Mouse (Mus musculus) heart, postnatal 0 days (tissue): ENCODE measurements around the gene Tmem273. TPM values are rescaled to one million over a fixed set of nuclear protein-coding genes. Genes with fewer than 3 reads are reported as not detected.

Source experiments
- ATAC-seq: fragments of 200-750 bp; cut with Nextera tagmentation; 2 replicates; pipeline ENCODE4 v1.8.0; 2017; ENCODE audit warnings: low read depth, moderate number of reproducible peaks, moderate library complexity; ENCODE audit not compliant: insufficient read depth
- DNase-seq: peaks from one replicate; pipeline ENCODE4 v3.0.0-alpha.2; 2016; ENCODE audit warnings: low spot score
- H3K27ac ChIP-seq: fragments of 300-500 bp; sonication (generic); 2 replicates; pipeline ENCODE4 v1.5.1; 2014; ENCODE audit warnings: low read depth, mild to moderate bottlenecking
- H3K27me3 ChIP-seq: fragments of 300-500 bp; sonication (generic); 2 replicates; pipeline ENCODE4 v1.6.1; 2014; ENCODE audit warnings: low read length, mixed read lengths; ENCODE audit not compliant: control insufficient read depth, insufficient read depth
- H3K36me3 ChIP-seq: fragments of 300-500 bp; sonication (generic); replicated peaks from 2 replicates; pipeline ENCODE4 v1.6.1; 2014; ENCODE audit warnings: low read length, mixed read lengths; ENCODE audit not compliant: control insufficient read depth, insufficient read depth
- H3K4me1 ChIP-seq: fragments of 300-500 bp; sonication (generic); 2 replicates; pipeline ENCODE4 v1.6.1; 2014; ENCODE audit warnings: antibody characterized with exemption; ENCODE audit not compliant: control insufficient read depth, insufficient read depth
- H3K4me2 ChIP-seq: fragments of 300-500 bp; sonication (generic); 2 replicates; pipeline ENCODE4 v1.6.1; 2014; ENCODE audit warnings: low read depth, mild to moderate bottlenecking, low read length, moderate library complexity
- H3K4me3 ChIP-seq: fragments of 300-500 bp; sonication (generic); 2 replicates; pipeline ENCODE4 v1.5.1; 2014; ENCODE audit warnings: low read depth, low read length
- H3K9ac ChIP-seq: fragments of 300-500 bp; sonication (generic); replicated peaks from 2 replicates; pipeline ENCODE4 v1.6.1; 2014; ENCODE audit warnings: low read depth, low read length, mixed read lengths
- H3K9me3 ChIP-seq: fragments of 300-500 bp; sonication (generic); replicated peaks from 2 replicates; pipeline ENCODE4 v1.6.1; 2016; ENCODE audit warnings: low read length; ENCODE audit not compliant: control insufficient read depth
- CTCF ChIP-seq: IDR thresholded peaks from 2 replicates; pipeline ENCODE4 v1.5.1; 2016; ENCODE audit warnings: antibody characterized with exemption, control low read depth, low read depth
- EP300 ChIP-seq: IDR thresholded peaks from 2 replicates; pipeline ENCODE4 v1.6.1; 2016; ENCODE audit warnings: antibody characterized with exemption, low read depth
- WGBS: fragments of 180-500 bp; shearing (Covaris S2); extraction: QIAGEN DNeasy Blood & Tissue Kit; methylation state at CpG from one replicate; pipeline ENCODE4 v1.1.7; 2014; 5-methylcytosine and 5-hydroxymethylcytosine counted together
- polyA plus RNA-seq: library from polyadenylated mRNA; unstranded; fragments of >200 nt; fragmentation: Nextera tagmentation; extraction: Ambion mirVana; gene quantifications from 2 replicates; pipeline ENCODE4 v1.2.1, GENCODE M21; 2015
- total RNA-seq: library from RNA; depleted of rRNA; stranded (reverse); fragments of >200 nt; gene quantifications from 2 replicates; pipeline ENCODE4 v1.2.3, GENCODE M21; 2014; ENCODE audit warnings: low replicate concordance

Gene Tmem273
- total and polyA plus RNA-seq, 2 experiments from 2014 or later: 0.27 to 0.42 TPM

GRCm38 (mm10) chr14:32823861-32824260 lies 38.1 kb downstream of the Tmem273 start:
- no peaks in the 10 kb centered on the region for H3K27me3 ChIP-seq
- no peak overlapping the region for H3K4me2 ChIP-seq
- ATAC-seq (no peak), DNase-seq (no peak)
- TF ChIP-seq EP300: no peak
- TF ChIP-seq CTCF: no peak
- H3K4me3 ChIP-seq: no peak overlapping the region
- no peak overlapping the region for H3K27ac ChIP-seq
- H3K9me3 ChIP-seq: no peaks in the 10 kb centered on the region
- no peak overlapping the region for H3K9ac ChIP-seq
- WGBS: 70% methylated on average over 3 of the region's 3 CpGs
- H3K4me1 ChIP-seq: peaks cover 19% of the 10 kb centered on the region; the same call in 1 of the 2 replicates
- no peaks in the 10 kb centered on the region for H3K36me3 ChIP-seq

- H3K27ac ChIP-seq: no peak overlapping the region
- peaks cover 19% of the 10 kb centered on the region; the same call in 1 of the 2 replicates for H3K4me1 ChIP-seq
- DNase-seq (no peak), ATAC-seq (no peak)
- H3K27me3 ChIP-seq: no peaks in the 10 kb centered on the region
- WGBS: 67% methylated on average over 14 of the region's 14 CpGs
- H3K36me3 ChIP-seq: no peaks in the 10 kb centered on the region
- no peak overlapping the region for H3K4me2 ChIP-seq
- H3K4me3 ChIP-seq: no peak overlapping the region
- H3K9me3 ChIP-seq: no peaks in the 10 kb centered on the region
- TF ChIP-seq EP300 (no peak), CTCF (no peak)
- H3K9ac ChIP-seq: no peak overlapping the region
Measured at GRCm38 (mm10) chr14:32824267-32825150, 38.7 kb downstream of the Tmem273 start.

- H3K4me2 ChIP-seq: peak overlapping the region; percentile 30; the same call in 1 of the 2 replicates
- ATAC-seq (peak; percentile 66), DNase-seq (peak; percentile 67)
- H3K27ac ChIP-seq: no peak overlapping the region
- 21% methylated on average over 11 of the region's 11 CpGs for WGBS
- H3K36me3 ChIP-seq: no peaks in the 10 kb centered on the region
- peaks cover 19% of the 10 kb centered on the region; the same call in 1 of the 2 replicates for H3K4me1 ChIP-seq
- no peak overlapping the region for H3K4me3 ChIP-seq
- H3K9me3 ChIP-seq: no peaks in the 10 kb centered on the region
- H3K9ac ChIP-seq: no peak overlapping the region
- no peaks in the 10 kb centered on the region for H3K27me3 ChIP-seq
- TF ChIP-seq CTCF: no peak
- TF ChIP-seq EP300: no peak
Measured at GRCm38 (mm10) chr14:32825426-32826032, 39.8 kb downstream of the Tmem273 start.

GRCm38 (mm10) chr14:32827165-32827564 lies 41.4 kb downstream of the Tmem273 start:
- TF ChIP-seq EP300: no peak
- no peak for TF ChIP-seq CTCF
- H3K9ac ChIP-seq: no peak overlapping the region
- peak; percentile 22 for DNase-seq
- H3K27ac ChIP-seq: peak overlapping the region; percentile 52; the same call in 1 of the 2 replicates
- no peak overlapping the region for H3K4me2 ChIP-seq
- no peaks in the 10 kb centered on the region for H3K27me3 ChIP-seq
- H3K4me1 ChIP-seq: peaks cover 19% of the 10 kb centered on the region; the same call in 1 of the 2 replicates
- H3K36me3 ChIP-seq: no peaks in the 10 kb centered on the region
- WGBS: 57% methylated on average over 4 of the region's 4 CpGs
- H3K9me3 ChIP-seq: no peaks in the 10 kb centered on the region
- H3K4me3 ChIP-seq: no peak overlapping the region
- ATAC-seq: peak; percentile 43; the same call in 1 of the 2 replicates

GRCm38 (mm10) chr14:32827994-32828650 lies 42.4 kb downstream of the Tmem273 start:
- peaks cover 19% of the 10 kb centered on the region; the same call in 1 of the 2 replicates for H3K4me1 ChIP-seq
- H3K27ac ChIP-seq: peak overlapping the region; percentile 52
- no peaks in the 10 kb centered on the region for H3K36me3 ChIP-seq
- no peaks in the 10 kb centered on the region for H3K27me3 ChIP-seq
- 56% methylated on average over 6 of the region's 6 CpGs for WGBS
- TF ChIP-seq EP300: no peak
- no peak for TF ChIP-seq CTCF
- peak; percentile 27; the same call in 1 of the 2 replicates for ATAC-seq
- no peaks in the 10 kb centered on the region for H3K9me3 ChIP-seq
- no peak overlapping the region for H3K4me3 ChIP-seq
- peak; percentile 35 for DNase-seq
- no peak overlapping the region for H3K4me2 ChIP-seq
- H3K9ac ChIP-seq: no peak overlapping the region
